Mouse (Mus musculus) forebrain, embryonic 15.5 days (tissue): ENCODE measurements around the gene Eif3l. TPM values are rescaled to one million over a fixed set of nuclear protein-coding genes. Genes with fewer than 3 reads are reported as not detected.

ENCODE experiments used
- ATAC-seq: fragments of 200-750 bp; cut with Nextera tagmentation; replicated peaks from 2 replicates; pipeline ENCODE4 v1.8.0; 2017; ENCODE audit warnings: mild to moderate bottlenecking, moderate TSS enrichment, moderate library complexity
- H3K27ac ChIP-seq: fragments of 300-500 bp; sonication (generic); replicated peaks from 2 replicates; pipeline ENCODE4 v1.5.1; 2015; ENCODE audit warnings: mild to moderate bottlenecking, inconsistent platforms
- H3K27me3 ChIP-seq: fragments of 300-500 bp; sonication (generic); 2 replicates; pipeline ENCODE4 v1.6.1; 2015; ENCODE audit warnings: inconsistent platforms
- H3K36me3 ChIP-seq: fragments of 300-500 bp; sonication (generic); 2 replicates; pipeline ENCODE4 v1.6.1; 2015; ENCODE audit warnings: mild to moderate bottlenecking, inconsistent platforms
- H3K4me1 ChIP-seq: fragments of 300-500 bp; sonication (generic); 2 replicates; pipeline ENCODE4 v1.6.1; 2015; ENCODE audit warnings: inconsistent platforms
- H3K4me2 ChIP-seq: fragments of 300-500 bp; sonication (generic); replicated peaks from 2 replicates; pipeline ENCODE4 v1.6.1; 2015; ENCODE audit warnings: mild to moderate bottlenecking, inconsistent platforms
- H3K4me3 ChIP-seq: fragments of 300-500 bp; sonication (generic); 2 replicates; pipeline ENCODE4 v1.5.1; 2015; ENCODE audit warnings: mild to moderate bottlenecking, inconsistent platforms
- H3K9ac ChIP-seq: fragments of 300-500 bp; sonication (generic); replicated peaks from 2 replicates; pipeline ENCODE4 v1.6.1; 2015; ENCODE audit warnings: mild to moderate bottlenecking, inconsistent platforms
- H3K9me3 ChIP-seq: fragments of 300-500 bp; sonication (generic); 2 replicates; pipeline ENCODE4 v1.6.1; 2016; ENCODE audit warnings: inconsistent platforms
- WGBS: fragments of 180-500 bp; shearing (Covaris S2); methylation state at CpG from one replicate; pipeline ENCODE4 v1.1.7; 2015; ENCODE audit warnings: mixed read lengths; 5-methylcytosine and 5-hydroxymethylcytosine counted together
- polyA plus RNA-seq: library from polyadenylated mRNA; unstranded; fragments of >200 nt; fragmentation: Nextera tagmentation; extraction: Ambion mirVana; gene quantifications from 2 replicates; pipeline ENCODE4 v1.2.1, GENCODE M21; 2015

The Eif3l gene
- polyA plus RNA-seq, 1 experiment from 2014 or later: 195 TPM

DNA sequence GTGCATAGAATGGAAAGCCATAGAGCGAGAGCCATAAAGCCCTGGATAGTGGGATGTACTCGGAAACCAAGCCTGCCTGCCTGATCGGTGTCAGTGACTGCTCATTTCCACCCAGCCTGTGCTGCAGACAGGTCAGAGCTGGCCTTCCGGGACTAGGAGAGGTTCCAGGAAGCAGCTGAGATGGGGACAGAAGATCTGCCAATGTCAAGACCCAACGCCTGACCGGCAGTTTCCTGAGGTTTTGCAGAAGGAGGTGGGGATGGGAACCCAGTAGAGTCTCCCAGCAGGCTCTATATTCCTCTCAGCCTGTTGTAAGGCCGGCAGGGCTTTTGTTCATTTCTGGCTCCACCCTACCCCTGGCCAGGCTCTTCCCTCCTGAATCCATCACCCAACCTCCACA, 23.9 kb downstream of the Eif3l start:
- no peak overlapping the region for H3K4me3 ChIP-seq
- WGBS: 50% methylated on average over 7 of the region's 7 CpGs
- no peak overlapping the region for H3K4me2 ChIP-seq
- H3K27me3 ChIP-seq: no peaks in the 10 kb centered on the region
- ATAC-seq: no peak
- no peak overlapping the region for H3K9ac ChIP-seq
- no peak overlapping the region for H3K27ac ChIP-seq
- H3K4me1 ChIP-seq: no peaks in the 10 kb centered on the region
- H3K9me3 ChIP-seq: no peaks in the 10 kb centered on the region
- peaks cover 20% of the 10 kb centered on the region for H3K36me3 ChIP-seq

DNA sequence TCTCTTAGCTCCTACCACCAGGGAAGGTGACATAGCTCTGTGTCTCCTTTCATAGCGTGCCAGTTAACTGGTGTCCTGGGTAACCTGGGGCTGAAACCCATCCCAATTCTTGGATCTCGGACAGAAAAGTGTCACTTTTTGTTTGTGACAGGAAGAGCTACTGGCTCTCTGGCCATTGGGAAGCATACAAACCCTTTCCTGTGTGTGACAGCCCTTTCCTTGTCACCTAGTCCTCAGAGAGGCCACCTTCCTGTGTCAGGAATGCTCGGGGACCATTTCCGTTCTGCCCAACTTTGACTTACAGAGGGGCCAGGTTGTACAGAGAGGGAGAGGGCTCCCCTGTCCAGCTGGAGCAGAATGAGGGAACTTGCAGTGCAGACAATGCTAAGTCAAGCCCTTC, 24.5 kb downstream of the Eif3l start:
- no peak overlapping the region for H3K9ac ChIP-seq
- no peak for ATAC-seq
- no peak overlapping the region for H3K4me3 ChIP-seq
- 63% methylated on average over 4 of the region's 4 CpGs for WGBS
- H3K4me1 ChIP-seq: no peaks in the 10 kb centered on the region
- H3K27ac ChIP-seq: no peak overlapping the region
- peaks cover 14% of the 10 kb centered on the region for H3K36me3 ChIP-seq
- H3K27me3 ChIP-seq: no peaks in the 10 kb centered on the region
- H3K4me2 ChIP-seq: no peak overlapping the region
- no peaks in the 10 kb centered on the region for H3K9me3 ChIP-seq

DNA sequence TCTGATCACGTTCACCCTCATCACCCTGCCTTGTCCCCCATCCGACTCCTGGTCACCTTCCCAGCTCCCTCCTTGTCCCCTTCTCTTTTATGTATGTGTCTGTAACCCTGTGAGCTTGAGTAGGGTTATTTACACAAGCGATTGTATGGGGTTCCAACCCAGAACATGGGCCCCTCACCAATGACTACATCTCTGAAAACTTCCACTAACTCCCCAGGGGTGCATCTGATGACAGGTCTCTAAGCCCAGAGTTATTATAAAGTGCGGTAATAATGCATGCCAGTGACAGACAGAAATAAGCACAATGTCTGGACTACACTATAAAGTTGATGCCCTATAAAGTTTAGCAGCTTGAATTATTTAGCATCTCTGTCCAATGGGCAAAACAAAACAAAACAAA, 25.4 kb downstream of the Eif3l start:
- H3K4me3 ChIP-seq: no peak overlapping the region
- no peak overlapping the region for H3K27ac ChIP-seq
- H3K9ac ChIP-seq: no peak overlapping the region
- H3K36me3 ChIP-seq: peaks cover 8% of the 10 kb centered on the region; the same call in 1 of the 2 replicates
- H3K27me3 ChIP-seq: no peaks in the 10 kb centered on the region
- no peaks in the 10 kb centered on the region for H3K9me3 ChIP-seq
- no peaks in the 10 kb centered on the region for H3K4me1 ChIP-seq
- H3K4me2 ChIP-seq: no peak overlapping the region
- 83% methylated on average over 4 of the region's 4 CpGs for WGBS
- no peak for ATAC-seq

DNA sequence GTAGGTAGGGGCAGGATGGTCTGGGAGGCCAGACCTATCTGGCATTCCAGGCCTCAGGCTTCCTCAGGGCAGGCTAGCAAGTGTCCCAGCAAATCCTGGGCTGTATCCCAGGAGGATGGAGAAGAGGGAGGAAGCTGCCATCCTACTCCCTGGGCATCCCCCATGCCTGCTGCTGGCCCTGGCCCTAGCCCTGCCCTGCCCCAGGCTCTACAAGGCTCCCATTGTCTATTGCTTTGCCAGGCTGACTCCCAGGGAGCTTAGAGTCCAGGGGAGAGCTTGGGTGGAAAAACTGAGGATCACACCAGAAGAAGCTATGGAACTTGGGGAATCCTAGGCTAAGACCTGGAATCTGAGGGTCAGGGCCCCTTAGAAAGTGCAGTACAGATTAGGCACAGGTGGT, 26.6 kb downstream of the Eif3l start:
- Histone ChIP-seq H3K27ac (no peak overlapping the region), H3K9ac (no peak overlapping the region), H3K4me2 (no peak overlapping the region), H3K36me3 (no peaks in the 10 kb centered on the region), H3K27me3 (no peaks in the 10 kb centered on the region), H3K4me1 (no peaks in the 10 kb centered on the region), H3K9me3 (no peaks in the 10 kb centered on the region), H3K4me3 (no peak overlapping the region)
- no peak for ATAC-seq

GRCm38 (mm10) chr15:79103264-79103663, 28.3 kb downstream of the Eif3l start:
- no peak overlapping the region for H3K4me3 ChIP-seq
- H3K9ac ChIP-seq: no peak overlapping the region
- WGBS: 66% methylated on average over 10 of the region's 10 CpGs
- H3K4me2 ChIP-seq: no peak overlapping the region
- ATAC-seq: no peak
- no peak overlapping the region for H3K27ac ChIP-seq
- peaks cover 4% of the 10 kb centered on the region for H3K4me1 ChIP-seq
- H3K9me3 ChIP-seq: no peaks in the 10 kb centered on the region
- no peaks in the 10 kb centered on the region for H3K27me3 ChIP-seq
- no peaks in the 10 kb centered on the region for H3K36me3 ChIP-seq

DNA sequence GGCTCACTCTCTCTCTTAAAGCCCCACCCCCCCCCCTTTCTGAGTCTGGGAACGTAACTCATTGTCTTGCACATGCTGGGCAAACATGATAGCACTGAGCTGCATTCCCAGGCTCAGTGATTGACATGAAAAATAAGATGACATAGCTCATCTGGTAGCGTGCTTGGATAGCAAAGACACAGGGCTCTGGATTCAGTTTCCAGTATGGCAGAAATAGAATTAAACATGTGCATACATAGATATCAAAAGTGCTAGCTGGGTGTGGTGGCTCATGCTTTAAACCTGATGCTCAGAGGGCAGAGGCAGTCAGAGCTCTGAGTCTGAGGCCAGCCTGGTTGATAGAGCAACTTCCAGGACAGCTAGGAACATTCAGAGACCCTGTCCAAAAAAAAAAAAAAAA, 30.8 kb downstream of the Eif3l start:
- Histone ChIP-seq H3K9me3 (no peaks in the 10 kb centered on the region), H3K27me3 (no peaks in the 10 kb centered on the region), H3K27ac (no peak overlapping the region), H3K9ac (no peak overlapping the region), H3K36me3 (no peaks in the 10 kb centered on the region), H3K4me3 (no peak overlapping the region), H3K4me2 (no peak overlapping the region), H3K4me1 (peaks cover 23% of the 10 kb centered on the region)
- 49% methylated on average over 2 of the region's 2 CpGs for WGBS
- ATAC-seq: no peak

DNA sequence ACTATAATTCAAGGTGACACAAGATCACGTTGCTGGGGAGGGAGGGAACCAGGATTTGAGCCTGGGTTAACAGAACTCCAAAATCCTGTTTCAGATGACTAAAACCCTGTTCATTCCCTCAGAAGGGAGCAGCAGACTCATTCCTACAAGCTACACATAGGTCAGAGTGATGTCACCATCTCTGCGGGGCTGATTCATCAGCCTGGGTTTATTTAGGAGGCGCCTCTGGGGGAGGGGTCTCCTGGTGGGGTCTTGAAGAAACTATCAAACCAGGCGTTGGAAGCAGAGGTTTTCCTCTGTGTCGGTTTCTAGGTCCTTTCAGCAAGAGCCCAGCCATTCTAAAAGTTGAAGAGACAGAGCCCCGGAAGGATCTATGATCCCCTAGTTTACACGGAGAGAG, 33.0 kb downstream of the Eif3l start:
- no peak overlapping the region for H3K9ac ChIP-seq
- H3K27me3 ChIP-seq: no peaks in the 10 kb centered on the region
- H3K4me3 ChIP-seq: peak overlapping the region; percentile 97
- H3K4me1 ChIP-seq: peaks cover 34% of the 10 kb centered on the region
- 28% methylated on average over 7 of the region's 7 CpGs for WGBS
- no peaks in the 10 kb centered on the region for H3K36me3 ChIP-seq
- no peak overlapping the region for H3K27ac ChIP-seq
- peak overlapping the region; percentile 98 for H3K4me2 ChIP-seq
- no peaks in the 10 kb centered on the region for H3K9me3 ChIP-seq
- ATAC-seq: no peak

- Histone ChIP-seq H3K9ac (peak within 1 kb of the TSS; percentile 94), H3K4me2 (peak within 1 kb of the TSS; percentile 98), H3K27ac (peak within 1 kb of the TSS; percentile 43; the same call in 1 of the 2 replicates), H3K4me3 (peak within 1 kb of the TSS; percentile 97), H3K36me3 (no peaks in the 10 kb centered on the region), H3K4me1 (peaks cover 34% of the 10 kb centered on the region), H3K9me3 (no peaks in the 10 kb centered on the region), H3K27me3 (no peaks in the 10 kb centered on the region)
- WGBS: under 1% methylated on average over 74 of the region's 85 CpGs
- peak; percentile 78 for ATAC-seq
These were observed 33.7 kb downstream of the Eif3l start, which contains the start of gene Micall1 for GRCm38 (mm10) chr15:79108421-79109320. Micall1 (plus strand) TSS chr15:79108898.

DNA sequence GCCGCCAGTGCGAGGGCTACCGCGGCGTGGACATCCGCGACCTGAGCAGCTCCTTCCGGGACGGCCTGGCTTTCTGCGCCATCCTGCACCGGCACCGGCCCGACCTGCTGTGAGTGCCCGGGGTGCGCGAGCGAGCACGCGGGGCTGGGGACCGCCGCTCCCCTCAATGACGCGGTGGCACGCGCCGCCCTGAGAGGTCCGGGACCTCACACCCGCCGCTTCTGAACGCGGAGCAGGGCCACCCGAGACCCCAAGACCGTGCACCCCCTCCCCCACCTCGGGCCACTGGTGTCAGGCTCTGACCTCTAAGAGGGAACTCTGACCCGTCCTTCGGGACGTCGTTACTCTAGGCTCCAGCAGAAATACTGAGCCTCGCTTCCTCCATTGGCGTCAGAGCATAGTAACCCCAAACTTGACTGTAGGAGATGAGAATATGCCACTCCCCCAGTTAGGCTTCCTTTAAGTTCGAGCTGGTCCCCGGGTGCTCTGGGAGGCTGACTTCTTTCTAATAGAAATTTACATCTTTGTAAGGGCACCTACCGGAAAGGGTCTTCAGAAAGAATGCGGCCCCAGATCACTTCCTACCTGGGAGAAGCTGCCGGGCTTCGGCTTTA, 34.4 kb downstream of the Eif3l start:
- H3K27me3 ChIP-seq: no peaks in the 10 kb centered on the region
- no peaks in the 10 kb centered on the region for H3K9me3 ChIP-seq
- H3K4me1 ChIP-seq: peaks cover 34% of the 10 kb centered on the region
- H3K27ac ChIP-seq: peak overlapping the region; percentile 43; the same call in 1 of the 2 replicates
- peak overlapping the region; percentile 97 for H3K4me3 ChIP-seq
- peak; percentile 50 for ATAC-seq
- H3K9ac ChIP-seq: peak overlapping the region; percentile 94
- peak overlapping the region; percentile 98 for H3K4me2 ChIP-seq
- H3K36me3 ChIP-seq: no peaks in the 10 kb centered on the region
- under 1% methylated on average over 45 of the region's 46 CpGs for WGBS

DNA sequence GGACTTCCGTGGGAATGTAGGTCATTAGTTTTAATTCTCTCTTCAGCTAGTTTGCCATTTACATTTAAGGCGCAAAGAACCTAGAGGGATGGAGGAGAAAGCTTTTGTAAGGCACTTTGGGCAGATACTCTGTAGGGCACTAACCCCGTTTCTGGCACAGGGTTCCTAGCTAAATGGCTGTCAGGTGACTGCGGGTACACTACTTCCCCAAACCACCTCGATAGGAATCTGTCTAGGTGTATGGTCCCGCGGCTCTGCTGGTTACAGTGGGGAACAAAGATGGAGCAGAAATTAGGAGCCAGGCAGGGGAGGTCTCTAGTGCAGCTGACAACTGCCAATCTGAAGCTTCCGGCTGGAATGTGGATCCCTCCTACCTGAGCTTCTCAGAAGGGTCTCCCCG, 35.1 kb downstream of the Eif3l start:
- peaks cover 2% of the 10 kb centered on the region; the same call in 1 of the 2 replicates for H3K36me3 ChIP-seq
- H3K27ac ChIP-seq: no peak overlapping the region
- no peak for ATAC-seq
- H3K9ac ChIP-seq: peak overlapping the region; percentile 94
- WGBS: 15% methylated on average over 9 of the region's 9 CpGs
- peak overlapping the region; percentile 97 for H3K4me3 ChIP-seq
- peak overlapping the region; percentile 98 for H3K4me2 ChIP-seq
- no peaks in the 10 kb centered on the region for H3K27me3 ChIP-seq
- H3K9me3 ChIP-seq: no peaks in the 10 kb centered on the region
- H3K4me1 ChIP-seq: peaks cover 34% of the 10 kb centered on the region

- Histone ChIP-seq H3K9ac (peak overlapping the region; percentile 94), H3K9me3 (no peaks in the 10 kb centered on the region)
- ATAC-seq: no peak
These were observed 35.5 kb downstream of the Eif3l start for GRCm38 (mm10) chr15:79110528-79110927.

GRCm38 (mm10) chr15:79111774-79112173, 36.8 kb downstream of the Eif3l start:
- H3K9ac ChIP-seq: no peak overlapping the region
- no peak for ATAC-seq
- H3K4me2 ChIP-seq: no peak overlapping the region
- H3K36me3 ChIP-seq: peaks cover 10% of the 10 kb centered on the region
- H3K27me3 ChIP-seq: no peaks in the 10 kb centered on the region
- H3K27ac ChIP-seq: no peak overlapping the region
- no peaks in the 10 kb centered on the region for H3K9me3 ChIP-seq
- 68% methylated on average over 4 of the region's 4 CpGs for WGBS
- H3K4me1 ChIP-seq: peaks cover 34% of the 10 kb centered on the region
- no peak overlapping the region for H3K4me3 ChIP-seq

More at GRCm38 (mm10) chr15:79110528-79110927, 35.5 kb downstream of the Eif3l start:
- peak overlapping the region; percentile 97 for H3K4me3 ChIP-seq
- peaks cover 34% of the 10 kb centered on the region for H3K4me1 ChIP-seq
- H3K27me3 ChIP-seq: no peaks in the 10 kb centered on the region
- peak overlapping the region; percentile 98 for H3K4me2 ChIP-seq
- H3K36me3 ChIP-seq: peaks cover 6% of the 10 kb centered on the region
- no peak overlapping the region for H3K27ac ChIP-seq
- 65% methylated on average over 2 of the region's 2 CpGs for WGBS
